Mouse (Mus musculus) thymus, adult 2 months (tissue): ENCODE measurements around the gene Cdk16.
"Not testable (repeated sequence)": the region's sequence is repeated elsewhere in the genome, so short reads cannot be mapped to it uniquely, and the experiment has no call there.

ENCODE experiments used
- CTCF ChIP-seq: fragments of 200-500 bp; IDR thresholded peaks from 2 replicates; pipeline ENCODE4 v1.5.1; 2012; ENCODE audit warnings: mild to moderate bottlenecking, control low read depth, low read length, moderate library complexity, borderline replicate concordance; ENCODE audit not compliant: control insufficient read depth, poor library complexity, insufficient read depth; ENCODE audit errors: extremely low read depth
- POLR2A ChIP-seq: fragments of 200-500 bp; IDR thresholded peaks from 2 replicates; pipeline ENCODE4 v1.6.1; 2012; ENCODE audit warnings: mild to moderate bottlenecking, low read length, control low read depth, moderate library complexity; ENCODE audit not compliant: control insufficient read depth, poor library complexity, insufficient read depth; ENCODE audit errors: extremely low read depth

DNA sequence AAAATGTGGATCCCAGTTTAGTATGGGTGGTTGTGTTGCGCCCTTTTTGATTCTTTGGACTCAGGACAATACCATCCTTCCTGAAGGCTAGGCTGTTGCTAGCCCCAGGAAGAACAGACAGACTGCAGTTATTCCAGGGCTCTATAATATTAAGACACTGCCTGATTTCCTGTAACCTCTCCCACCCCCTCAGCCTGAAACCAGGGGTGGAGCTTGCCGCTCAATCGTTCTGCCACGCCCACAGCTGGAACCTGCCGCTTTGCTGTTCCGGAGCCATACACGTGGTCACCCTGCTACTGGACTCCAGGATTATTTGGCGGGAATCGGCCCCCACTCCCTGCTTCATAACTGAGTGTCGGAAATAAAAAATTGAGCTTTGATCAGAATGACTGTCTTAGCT, 42.3 kb downstream of the Cdk16 start:
- not testable (repeated sequence) for TF ChIP-seq CTCF, POLR2A
